Mouse (Mus musculus): ENCODE data around the gene Prdm1. TPM values are rescaled to one million over a fixed set of nuclear protein-coding genes. Genes with fewer than 3 reads are reported as not detected.
A peak's percentile ranks its signal among the peaks of the same experiment; 100 is the strongest.

Prdm1 gene
- total RNA-seq, 1 experiment from 2014 or later = 1.7 TPM

GRCm38 (mm10) chr10:44499897-44500519, 28.3 kb downstream of the Prdm1 start:
- no peak for ATAC-seq (ENCODE audit: extremely low read depth, insufficient number of reproducible peaks, low FRiP score, poor library complexity, severe bottlenecking)

- no peak for ATAC-seq (ENCODE audit: extremely low read depth, insufficient number of reproducible peaks, low FRiP score, poor library complexity, severe bottlenecking)
Observed at GRCm38 (mm10) chr10:44493818-44494492, 34.3 kb downstream of the Prdm1 start.

GRCm38 (mm10) chr10:44492815-44493525, 35.3 kb downstream of the Prdm1 start:
- ATAC-seq (ENCODE audit: extremely low read depth, insufficient number of reproducible peaks, low FRiP score, poor library complexity, severe bottlenecking) = no peak

- no peak for ATAC-seq (ENCODE audit: extremely low read depth, insufficient number of reproducible peaks, low FRiP score, poor library complexity, severe bottlenecking)
Observed at GRCm38 (mm10) chr10:44490899-44491422, 37.3 kb downstream of the Prdm1 start.

GRCm38 (mm10) chr10:44487132-44487531, 41.2 kb downstream of the Prdm1 start:
- ATAC-seq (ENCODE audit: extremely low read depth, insufficient number of reproducible peaks, low FRiP score, poor library complexity, severe bottlenecking) = no peak

GRCm38 (mm10) chr10:44484077-44484476, 44.2 kb downstream of the Prdm1 start:
- ATAC-seq (ENCODE audit: extremely low read depth, insufficient number of reproducible peaks, low FRiP score, poor library complexity, severe bottlenecking) = no peak

- 0 out of 2 replicates have a peak, but pooled peaks have one; percentile 39 for ATAC-seq (ENCODE audit: extremely low read depth, insufficient number of reproducible peaks, low FRiP score, poor library complexity, severe bottlenecking)
Observed at GRCm38 (mm10) chr10:44483116-44483515, 45.2 kb downstream of the Prdm1 start.

GRCm38 (mm10) chr10:44481379-44481778, 46.9 kb downstream of the Prdm1 start:
- no peak for ATAC-seq (ENCODE audit: extremely low read depth, insufficient number of reproducible peaks, low FRiP score, poor library complexity, severe bottlenecking)

- no peak for ATAC-seq (ENCODE audit: extremely low read depth, insufficient number of reproducible peaks, low FRiP score, poor library complexity, severe bottlenecking)
Observed at GRCm38 (mm10) chr10:44479286-44479685, 49.0 kb downstream of the Prdm1 start.

GRCm38 (mm10) chr10:44478091-44478490, 50.2 kb downstream of the Prdm1 start:
- ATAC-seq (ENCODE audit: extremely low read depth, insufficient number of reproducible peaks, low FRiP score, poor library complexity, severe bottlenecking) = no peak

- no peak for ATAC-seq (ENCODE audit: extremely low read depth, insufficient number of reproducible peaks, low FRiP score, poor library complexity, severe bottlenecking)
Observed at GRCm38 (mm10) chr10:44477240-44477639, 51.1 kb downstream of the Prdm1 start.

GRCm38 (mm10) chr10:44476523-44476922, 51.8 kb downstream of the Prdm1 start:
- ATAC-seq (ENCODE audit: extremely low read depth, insufficient number of reproducible peaks, low FRiP score, poor library complexity, severe bottlenecking) = no peak

GRCm38 (mm10) chr10:44475376-44475775, 52.9 kb downstream of the Prdm1 start:
- ATAC-seq (ENCODE audit: extremely low read depth, insufficient number of reproducible peaks, low FRiP score, poor library complexity, severe bottlenecking) = no peak

GRCm38 (mm10) chr10:44474256-44474655, 54.0 kb downstream of the Prdm1 start:
- no peak for ATAC-seq (ENCODE audit: extremely low read depth, insufficient number of reproducible peaks, low FRiP score, poor library complexity, severe bottlenecking)

GRCm38 (mm10) chr10:44465618-44466017, 62.7 kb downstream of the Prdm1 start:
- no peak for ATAC-seq (ENCODE audit: extremely low read depth, insufficient number of reproducible peaks, low FRiP score, poor library complexity, severe bottlenecking)

- ATAC-seq (ENCODE audit: extremely low read depth, insufficient number of reproducible peaks, low FRiP score, poor library complexity, severe bottlenecking) = no peak
Observed at GRCm38 (mm10) chr10:44464563-44464962, 63.7 kb downstream of the Prdm1 start.

- no peak for ATAC-seq (ENCODE audit: extremely low read depth, insufficient number of reproducible peaks, low FRiP score, poor library complexity, severe bottlenecking)
Observed at GRCm38 (mm10) chr10:44463856-44464255, 64.4 kb downstream of the Prdm1 start.

- no peak for ATAC-seq (ENCODE audit: extremely low read depth, insufficient number of reproducible peaks, low FRiP score, poor library complexity, severe bottlenecking)
Observed at GRCm38 (mm10) chr10:44462351-44462750, 66.0 kb downstream of the Prdm1 start.

GRCm38 (mm10) chr10:44461063-44461462, 67.2 kb downstream of the Prdm1 start:
- ATAC-seq (ENCODE audit: extremely low read depth, insufficient number of reproducible peaks, low FRiP score, poor library complexity, severe bottlenecking) = no peak

Measured in neutrophil, adult 5-6 weeks (primary cell).